Mouse (Mus musculus): ENCODE data around the gene Nfkbie.
A peak's percentile ranks its signal among the peaks of the same experiment; 100 is the strongest.

The Nfkbie gene

DNA sequence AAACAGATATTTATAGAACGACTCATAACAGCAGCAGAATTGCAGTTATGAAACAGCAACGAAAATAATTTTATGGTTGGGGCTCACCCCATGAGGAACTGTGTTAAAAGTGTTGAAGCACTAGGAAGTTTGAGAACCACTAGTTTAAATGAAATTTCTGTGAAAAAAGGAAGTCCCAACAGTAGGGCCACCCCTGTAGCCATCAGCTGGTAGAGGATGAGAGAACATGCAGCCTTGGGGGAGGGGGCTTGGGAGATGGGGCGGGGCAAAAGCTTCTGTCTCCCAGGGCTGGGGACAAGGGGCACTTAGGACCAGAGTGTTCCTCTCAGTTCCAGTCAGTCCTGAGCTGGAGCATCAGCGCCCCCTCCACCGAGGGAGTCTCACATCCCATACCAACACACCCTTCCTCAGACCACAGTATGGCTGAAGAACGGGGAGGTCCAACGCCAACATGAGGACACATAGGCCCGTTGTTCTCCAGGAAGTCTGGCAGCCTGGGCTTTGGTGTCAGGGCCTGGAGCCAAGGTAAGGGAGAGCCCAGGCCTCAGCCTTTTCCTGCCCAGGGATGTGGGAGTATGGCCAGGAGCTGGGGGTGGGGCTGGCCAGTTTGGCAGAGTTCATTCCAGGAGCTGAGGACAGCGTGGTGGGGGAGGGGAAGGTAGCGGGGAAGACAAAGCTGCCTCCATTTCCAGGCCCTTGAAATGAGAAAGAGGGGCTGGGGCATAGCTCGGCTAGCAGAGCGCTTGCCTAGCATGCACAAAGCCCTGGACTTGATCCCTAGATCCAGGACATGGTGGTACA lies 28.8 kb downstream of the Nfkbie start:
- peak; percentile 38 for DNase-seq

DNA sequence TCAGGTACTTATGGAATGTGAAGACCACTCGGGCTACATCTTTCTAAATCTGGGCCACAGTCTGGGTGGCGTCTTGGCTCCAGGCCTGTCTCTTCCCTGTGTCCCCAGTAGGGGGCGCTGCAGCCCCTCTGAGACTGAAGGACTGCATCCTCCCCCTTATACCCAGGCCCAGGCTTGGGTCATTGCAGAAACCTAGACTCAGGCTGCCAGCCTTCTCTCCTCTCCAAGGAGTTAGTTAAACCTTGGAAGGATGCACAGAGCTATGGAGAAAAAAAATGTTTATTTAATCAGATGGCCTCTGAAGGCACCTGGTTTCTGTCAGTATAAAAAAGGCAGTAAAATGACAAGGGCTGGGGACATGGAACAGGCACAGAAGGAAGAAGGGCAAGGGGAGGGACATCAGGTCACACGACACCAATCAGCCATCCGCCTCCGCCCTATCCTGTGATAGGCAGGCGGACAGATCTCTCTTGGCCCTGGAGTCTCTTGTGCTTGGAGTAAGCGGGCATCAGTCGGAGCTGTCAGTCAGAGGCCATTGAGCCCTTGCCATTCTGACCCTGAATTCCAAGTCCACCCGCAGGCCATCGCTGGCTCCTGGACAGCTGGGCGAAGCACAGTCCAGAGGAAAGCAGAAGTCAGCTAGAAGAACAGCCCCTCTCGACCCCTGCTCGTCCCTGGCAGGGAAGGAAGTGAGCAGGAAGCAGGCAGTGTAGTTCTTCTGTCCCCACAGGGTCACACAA lies 29.6 kb downstream of the Nfkbie start:
- peak; percentile 85 for DNase-seq

DNA sequence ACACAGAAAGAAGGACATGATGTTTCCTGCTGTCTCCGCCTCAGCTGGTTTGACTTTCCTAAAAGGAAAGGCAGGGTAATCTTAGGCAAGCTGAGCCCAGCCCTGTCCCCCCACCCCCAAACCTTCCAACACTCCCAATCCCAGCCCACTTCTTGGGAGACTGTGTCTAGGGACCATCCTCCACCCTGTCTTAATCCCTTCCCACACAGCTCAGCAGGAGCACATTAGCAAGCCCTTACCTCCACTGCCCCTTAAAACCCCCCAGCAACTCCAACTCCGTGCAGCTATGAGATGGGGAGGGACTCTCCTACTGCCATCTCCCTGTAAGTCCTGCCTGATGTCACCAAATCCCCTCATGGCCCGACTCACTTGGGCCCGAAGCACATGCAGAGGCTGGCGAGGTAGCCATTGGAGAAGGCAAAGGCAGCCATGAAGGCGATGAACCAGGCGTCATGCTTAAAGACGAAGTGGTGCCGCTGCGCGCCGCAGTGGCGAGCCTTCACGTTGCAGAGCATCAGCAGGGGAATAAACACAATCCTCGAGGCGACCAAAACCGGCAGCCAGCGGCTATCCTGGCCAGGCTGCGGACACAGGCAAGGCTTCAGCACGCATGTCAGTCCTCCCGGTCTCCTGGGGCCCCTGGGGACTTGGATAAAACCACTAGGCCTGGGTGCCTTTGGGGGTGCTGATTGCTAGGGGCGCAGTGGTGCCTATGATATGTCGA lies 30.4 kb downstream of the Nfkbie start:
- no peak for DNase-seq

DNA sequence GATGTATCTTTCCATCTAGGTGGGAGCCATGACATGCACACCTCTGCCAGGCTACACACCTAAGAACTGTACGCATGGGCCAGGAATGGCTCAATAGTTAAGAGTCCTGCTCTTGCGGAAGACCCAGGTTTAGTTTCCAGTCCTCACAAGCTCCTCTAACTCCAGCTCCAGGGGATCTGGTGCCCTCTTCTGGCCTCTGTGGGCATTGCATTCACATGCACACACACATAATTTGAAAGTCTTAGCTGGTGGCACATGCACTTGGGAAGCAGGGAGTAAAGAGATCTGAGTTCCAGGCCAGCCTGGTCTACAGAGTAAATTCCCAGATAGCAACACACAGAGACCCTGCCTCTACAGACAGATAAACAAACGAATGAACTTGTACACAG lies 30.9 kb downstream of the Nfkbie start:
- DNase-seq = peak; percentile 47

DNA sequence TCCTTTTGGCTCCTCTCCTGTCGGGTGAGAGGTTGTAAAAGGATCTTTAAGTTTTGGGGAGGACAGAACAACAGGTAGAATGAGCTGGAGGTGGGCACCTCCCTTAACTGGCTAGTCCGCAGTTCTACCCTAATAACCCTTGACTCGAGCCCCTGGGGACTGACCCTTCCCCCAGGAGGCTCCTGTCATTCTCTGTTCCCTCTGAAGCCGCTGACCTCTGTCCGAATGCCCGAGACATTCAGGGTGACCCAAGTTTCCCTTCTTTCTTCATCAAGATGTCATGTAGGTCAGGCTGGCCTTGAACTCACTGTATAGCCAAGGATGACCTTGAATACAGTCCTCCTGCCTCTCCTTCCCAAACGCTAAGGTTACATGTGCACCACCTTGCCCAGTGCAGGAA lies 32.9 kb downstream of the Nfkbie start:
- no peak for DNase-seq

DNA sequence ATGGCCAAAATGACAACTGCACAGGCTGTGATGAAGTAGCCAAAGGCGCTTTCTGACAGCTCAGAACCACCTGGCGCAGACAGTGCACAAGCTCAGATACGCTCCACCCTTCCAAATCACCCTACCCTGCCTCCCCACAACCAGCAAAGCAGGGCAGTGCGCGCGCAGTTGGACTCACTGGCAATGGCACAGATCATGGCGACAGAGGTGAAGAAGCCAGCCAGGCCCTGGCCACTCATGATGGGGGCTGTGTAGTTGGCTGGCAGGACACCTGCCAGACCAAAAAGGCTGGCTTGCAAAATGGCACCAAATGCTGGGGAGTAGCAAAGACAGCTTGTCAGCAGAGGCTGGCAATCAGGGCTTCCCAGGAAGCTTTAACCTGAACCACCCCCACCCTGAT lies 33.7 kb downstream of the Nfkbie start:
- DNase-seq = no peak

DNA sequence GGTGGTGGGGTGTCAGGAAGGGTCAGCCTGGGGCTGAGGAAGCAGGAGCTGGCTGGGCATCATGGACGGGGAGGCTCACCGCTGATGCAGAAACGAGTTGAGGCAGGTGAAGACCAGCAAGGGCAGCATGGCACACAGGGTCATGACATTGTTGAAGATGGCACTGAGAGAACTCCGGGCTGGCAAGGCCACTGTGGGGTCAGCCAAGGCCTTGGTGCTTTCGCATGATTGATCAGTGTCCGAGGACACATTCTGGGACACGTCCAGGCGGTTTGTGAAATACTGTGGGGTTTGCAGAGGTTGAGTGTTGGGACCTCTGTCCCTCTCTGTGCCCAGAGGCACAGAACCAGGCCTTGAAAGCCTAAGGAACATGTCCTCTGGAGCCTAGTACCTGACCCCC lies 34.3 kb downstream of the Nfkbie start:
- DNase-seq = no peak

DNA sequence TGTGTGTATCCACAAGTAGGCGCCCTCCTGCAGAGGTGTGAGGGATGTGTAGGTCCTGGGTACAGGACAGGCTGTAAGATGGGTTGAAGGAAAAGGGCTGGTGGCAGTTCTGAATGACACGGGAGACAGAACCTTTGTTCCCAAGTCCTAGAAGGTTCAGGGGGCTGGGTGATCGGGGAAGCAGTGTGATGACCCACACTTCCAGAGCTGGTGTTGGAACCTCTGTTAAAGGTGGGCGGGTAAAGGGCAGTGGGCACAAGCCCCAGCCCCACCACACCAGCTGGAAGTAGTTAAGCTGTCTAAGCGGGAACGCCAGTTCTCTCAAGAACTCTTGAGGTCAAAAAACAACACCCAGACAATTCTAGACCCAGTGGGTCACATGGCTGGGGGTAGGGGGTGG lies 34.9 kb downstream of the Nfkbie start:
- DNase-seq = no peak

DNA sequence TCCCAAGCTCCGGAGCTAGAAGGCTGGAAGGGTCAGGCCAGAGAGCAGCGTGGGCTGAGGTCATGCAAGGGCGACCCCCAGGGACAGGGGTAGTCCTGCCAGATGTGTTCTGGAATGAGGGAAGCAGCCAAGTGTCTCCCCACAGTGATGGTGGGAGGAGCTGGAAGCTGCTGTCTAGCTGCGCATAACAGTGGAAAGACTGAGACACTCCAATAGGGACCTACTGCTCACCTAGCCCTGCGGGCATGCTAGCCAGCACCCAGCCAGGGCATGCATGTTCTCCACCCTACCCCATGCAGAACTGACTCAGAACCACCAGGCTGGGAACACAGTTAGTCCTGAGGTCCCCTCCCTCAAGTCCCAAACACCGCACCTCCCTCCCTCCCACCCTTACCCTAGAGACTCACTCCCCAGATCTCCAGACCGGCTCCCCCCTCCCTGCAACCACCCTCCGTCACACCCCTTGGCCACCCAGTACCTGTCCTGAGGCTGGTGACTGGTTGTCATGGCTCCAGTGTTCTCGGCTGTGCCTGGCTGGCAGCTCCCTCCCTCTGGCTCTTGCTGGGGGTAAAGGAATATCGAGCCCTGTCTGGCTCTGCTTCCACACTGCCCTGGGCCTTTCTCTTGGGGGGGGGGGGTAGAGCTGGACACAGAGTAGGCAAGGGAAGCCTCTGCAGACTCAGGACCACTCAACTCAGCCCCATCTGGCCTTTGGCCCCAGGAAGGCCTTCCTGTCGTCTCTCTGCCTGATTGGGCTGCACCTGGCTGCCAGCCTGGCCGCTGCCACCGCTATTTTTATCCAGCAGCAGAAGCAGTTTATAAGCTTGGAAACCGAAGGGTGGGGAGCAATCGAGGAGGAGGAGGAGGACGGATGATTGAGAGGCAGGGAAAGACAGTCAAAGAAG lies 36.5 kb downstream of the Nfkbie start:
- DNase-seq = peak; percentile 33

DNA sequence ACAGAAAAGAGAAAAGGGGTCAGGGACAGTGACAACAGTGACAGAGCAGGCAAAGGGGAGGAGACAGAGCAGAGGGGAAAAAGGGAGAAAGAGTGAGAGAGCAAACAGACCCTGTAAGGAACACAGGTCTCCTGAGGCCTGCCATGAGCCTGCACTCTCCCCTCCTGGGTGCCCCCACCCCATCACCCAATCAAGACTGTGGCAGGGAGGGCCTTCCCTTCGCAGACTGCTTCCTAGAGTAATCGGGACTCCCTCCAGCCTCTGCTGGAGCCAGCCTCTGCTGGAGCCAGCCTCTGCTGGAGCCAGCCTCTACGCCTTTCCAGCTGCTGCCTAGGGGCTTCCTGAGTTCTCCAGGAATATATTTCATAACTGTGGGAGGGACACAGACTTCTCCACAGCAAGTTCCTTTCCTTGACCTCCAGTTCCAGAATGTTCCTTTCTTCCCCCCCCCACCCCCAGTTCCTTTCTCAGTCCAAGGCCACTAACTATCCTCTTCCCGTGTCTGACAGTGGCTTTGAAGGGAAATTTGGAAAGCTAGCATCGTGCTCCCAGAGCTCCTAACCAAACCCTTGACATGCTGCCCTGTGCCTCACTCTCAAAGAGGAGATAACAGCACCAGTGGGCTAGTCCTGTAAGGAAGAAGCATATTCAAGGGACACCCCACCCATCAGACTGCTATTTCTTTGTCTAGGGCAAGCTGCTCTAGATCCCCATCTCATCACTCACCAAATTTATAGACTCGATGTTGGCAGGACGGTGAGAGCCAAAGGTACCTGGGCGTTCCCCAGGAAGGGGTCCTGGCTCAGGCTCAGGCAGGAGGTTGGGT lies 37.3 kb downstream of the Nfkbie start:
- no peak for DNase-seq

DNA sequence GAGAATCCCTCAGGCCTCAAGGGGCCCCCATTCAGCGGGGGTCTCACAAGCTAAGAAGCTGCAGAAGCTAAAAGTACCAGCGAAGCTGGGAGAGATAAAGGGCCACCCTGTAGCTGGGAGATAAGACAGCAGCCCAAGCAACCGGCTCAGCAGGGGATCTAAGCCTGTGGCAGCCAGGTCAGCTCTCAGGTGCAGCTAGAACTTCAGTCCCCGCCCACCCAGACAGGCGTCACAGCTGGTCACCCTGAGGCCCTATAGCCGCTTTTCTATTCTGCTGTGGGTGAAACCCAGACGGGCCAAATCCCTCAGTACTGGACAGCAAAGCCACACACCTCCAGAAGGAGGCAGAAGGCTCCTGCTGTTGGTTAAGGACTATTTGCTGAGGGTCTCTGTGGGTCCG lies 38.0 kb downstream of the Nfkbie start:
- no peak for DNase-seq

DNA sequence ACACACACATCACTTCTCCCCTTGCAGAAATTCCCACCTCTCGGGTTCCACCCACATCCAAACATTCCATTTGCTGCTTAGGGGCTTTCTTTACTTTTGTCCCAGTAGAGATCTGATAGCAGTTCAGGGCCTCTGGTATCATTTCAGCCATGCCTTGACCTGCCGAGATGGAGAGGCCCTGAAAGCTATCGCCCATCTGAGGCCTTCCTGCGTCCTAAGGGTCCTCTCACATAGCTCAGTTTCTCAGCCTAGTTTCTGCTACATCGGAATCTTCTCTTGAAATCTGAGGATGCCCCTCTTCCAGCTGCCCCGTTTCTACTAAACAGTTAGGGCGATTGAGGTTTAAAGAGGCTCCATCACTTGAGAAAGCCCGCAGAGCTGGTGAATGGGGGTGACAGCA lies 38.7 kb downstream of the Nfkbie start:
- DNase-seq = no peak

DNA sequence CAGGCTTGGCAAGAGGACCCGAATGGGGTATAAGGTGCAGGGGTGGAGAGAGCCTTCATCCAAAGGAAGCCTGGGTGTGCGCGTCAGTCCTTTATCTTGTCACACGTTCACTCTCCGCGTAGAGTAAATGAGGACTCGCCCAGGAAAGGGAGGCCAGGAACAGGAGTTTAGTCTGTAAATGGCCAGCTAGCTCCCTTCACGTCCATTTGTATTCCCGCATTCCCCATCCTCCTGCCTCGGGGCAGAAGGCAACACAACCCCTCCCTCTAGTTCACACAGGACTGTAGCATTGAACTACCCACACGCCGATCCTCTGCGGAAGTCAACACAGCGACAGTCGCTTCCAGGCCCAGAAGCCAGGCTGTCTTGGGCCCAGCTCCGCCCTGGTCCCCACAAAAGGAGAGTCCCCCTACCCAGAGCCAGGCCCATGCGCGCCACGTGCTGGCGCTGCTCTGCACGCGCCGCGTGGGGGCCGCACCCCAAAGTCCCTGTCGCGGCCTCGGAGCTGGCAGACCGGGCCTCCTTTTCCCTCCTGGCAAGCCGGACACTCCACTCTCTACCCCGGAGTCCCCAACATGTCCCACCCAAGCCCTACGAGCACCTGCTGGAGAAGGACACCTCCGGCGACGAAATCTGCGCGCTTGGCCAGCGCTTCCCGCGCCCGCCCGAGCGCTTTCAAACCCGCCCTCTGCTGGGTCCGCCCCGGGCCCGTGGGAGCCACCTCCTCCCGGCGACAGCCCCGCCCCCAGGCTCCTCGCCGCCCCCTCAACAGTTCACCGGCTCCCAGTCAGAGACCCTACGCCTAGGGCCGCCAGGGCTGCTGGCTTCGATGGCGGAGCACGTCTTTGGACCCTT lies 39.6 kb downstream of the Nfkbie start:
- DNase-seq = peak; percentile 92

DNA sequence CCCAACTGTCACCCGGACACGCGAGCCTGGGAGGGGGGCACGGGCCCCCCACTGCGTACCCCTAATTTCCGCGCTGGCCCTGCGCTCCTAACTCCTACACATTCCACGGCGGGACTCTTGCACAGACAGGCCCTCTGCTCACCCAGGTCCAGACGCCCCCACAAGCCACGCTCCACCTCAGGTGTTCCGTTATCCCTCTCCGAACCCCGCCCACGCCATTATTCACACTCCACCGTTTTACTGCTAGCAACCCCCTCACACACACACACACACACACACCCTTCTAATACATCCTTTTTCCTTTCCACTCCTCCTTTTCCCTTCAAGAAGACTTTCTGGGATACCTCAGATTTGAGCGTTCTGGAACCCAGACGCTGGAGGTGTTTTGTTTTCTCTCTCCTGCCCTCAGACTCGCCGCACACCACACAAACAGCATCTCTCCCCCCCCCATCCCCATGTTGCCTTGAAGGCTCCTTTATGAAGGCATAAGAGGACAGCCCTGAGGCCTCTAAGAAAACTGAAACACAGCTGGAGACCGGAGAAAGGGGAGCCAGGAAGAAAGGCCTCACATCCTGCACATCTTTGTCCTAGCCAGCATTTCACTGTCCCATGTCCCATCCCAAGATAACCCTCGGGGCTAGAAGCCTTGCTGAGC lies 40.4 kb downstream of the Nfkbie start:
- DNase-seq = no peak

DNA sequence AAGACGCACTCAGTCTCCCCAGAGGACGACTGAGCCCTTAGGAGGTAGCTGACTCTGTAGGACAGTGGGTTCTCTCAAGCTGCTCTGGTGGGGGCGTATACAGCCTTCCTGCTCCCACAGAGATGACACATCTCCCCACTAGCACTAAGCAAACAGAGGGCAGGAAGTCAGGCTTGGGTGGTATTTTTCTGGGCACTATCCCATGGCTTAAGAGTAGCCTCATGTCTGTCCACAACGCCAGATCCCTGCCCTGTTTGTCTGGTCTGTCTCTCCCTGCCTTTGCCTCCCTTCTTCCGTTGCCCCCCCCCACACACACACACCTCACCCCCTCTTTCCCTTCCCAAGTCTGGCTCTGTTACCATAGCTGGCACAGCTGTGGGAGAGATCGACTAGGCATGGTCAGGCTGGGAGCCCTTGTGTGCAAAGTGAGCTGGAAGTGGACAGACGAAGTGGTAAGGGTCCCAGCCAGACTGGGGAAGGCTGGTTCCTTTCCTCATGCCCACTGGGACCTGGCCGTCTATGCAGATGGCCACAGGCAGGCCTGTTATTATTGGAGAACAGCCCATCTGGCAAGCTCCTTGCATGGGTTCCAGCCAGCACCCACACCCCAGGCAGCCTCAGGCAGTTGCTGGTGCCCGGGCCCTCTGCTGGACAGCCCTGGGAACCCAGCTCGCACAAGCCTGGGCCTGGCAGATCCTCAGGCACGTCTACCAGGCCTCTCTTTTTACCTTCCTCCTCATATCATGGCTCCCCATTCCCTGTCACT lies 41.3 kb downstream of the Nfkbie start:
- DNase-seq = peak; percentile 71

DNA sequence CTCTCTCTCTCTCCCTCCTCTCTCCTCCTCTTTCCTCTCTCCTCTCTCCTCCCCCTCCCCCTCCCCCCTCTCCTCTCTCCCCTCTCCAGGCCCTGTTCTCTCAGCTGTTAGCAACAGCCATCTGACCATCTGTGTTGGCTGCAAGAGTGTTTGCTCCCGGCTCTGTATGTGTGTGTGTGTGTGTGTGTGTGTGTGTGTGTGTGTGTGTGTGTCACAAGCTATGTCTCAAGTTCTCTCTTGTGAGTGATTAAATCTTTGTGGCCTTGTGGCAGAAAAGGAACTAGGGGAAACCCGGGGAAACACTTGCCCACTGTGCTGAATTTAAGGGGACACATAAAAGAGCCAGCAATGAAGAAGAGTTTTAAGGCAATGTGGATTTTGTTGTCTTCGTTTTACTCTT lies 42.3 kb downstream of the Nfkbie start:
- no peak for DNase-seq

DNA sequence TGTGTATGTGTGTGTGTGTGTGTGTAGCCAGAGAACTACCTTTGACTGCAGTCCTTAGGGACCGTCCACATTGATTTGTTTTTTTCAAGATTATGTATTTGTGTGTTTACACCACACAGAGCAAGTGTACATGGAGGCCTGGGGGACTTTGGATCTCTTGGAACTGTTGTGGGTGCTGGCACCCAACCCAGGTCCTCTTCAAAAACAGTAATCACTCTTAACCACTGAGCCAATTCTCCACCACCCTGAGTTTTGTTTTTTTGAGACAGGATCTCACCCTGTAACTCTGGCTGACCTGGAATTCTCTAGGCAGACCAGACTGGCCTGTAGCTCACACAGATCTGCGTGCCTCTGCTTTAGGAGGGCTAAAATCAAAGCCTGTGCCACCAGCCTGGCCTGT lies 42.9 kb downstream of the Nfkbie start:
- no peak for DNase-seq

DNA sequence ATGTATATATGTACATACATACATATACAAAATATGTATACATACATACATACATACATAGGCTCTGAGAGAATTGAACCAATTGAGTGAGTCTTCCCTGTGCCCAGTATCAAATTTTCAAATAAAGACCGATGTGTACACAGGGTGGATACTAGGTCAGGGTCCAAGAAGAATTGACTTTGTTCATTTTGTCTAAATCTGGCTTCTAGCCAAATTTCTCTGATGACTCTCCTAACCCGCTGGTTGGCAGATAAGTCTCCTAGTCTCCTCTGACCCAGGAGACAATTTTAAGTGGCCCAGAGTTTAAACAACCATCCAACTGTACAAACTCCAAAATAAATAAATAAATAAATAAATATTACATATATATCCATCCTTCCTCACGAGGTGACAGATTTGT lies 43.4 kb downstream of the Nfkbie start:
- DNase-seq = no peak

DNA sequence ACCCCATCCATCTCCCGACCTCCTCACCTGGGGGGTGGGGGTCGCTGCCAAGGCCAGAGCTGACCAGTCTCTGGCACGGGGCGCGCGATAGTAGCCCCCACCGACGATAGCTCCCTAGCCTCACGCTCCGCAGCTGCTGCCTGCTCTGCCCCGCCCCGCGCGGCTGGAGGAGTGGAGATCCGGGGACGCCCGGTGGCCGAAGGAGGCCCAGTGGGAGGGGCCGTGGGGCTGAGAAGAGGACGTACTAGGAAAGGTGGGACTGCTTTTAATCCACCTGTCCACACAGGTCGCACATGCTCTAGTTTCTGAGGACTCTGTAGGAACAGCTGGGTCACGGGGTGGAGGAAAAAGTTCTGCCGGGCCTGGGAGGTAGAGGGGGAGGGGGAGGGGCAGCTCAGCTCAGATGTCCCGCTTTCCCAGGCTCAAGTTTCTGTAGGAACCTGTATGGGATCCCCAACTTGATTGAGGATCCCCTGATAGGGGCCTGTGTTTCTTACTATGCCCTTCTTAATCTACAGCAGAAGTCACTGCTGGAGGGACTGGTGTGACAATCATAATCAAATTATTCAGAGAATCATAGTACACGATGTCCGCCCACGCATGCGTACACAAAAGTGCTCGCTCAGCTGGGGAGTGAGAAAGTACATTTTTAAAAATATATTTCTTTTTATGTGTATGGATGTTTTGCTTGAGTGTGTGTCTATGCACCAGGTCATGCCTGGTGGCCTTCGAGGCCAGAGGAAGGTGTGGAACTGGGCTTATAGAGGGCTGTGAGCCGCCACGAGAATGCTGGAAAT lies 44.1 kb downstream of the Nfkbie start, which contains the start of gene Slc29a1:
TSS of gene Slc29a1 (minus strand) at position 161 of the 797 bp plus-strand sequence.
- DNase-seq = peak; percentile 33

All from thymus, postnatal 14 days (tissue).